Mouse (Mus musculus): ENCODE measurements around the gene Ptprt. TPM values are rescaled to one million over a fixed set of nuclear protein-coding genes. Genes with fewer than 3 reads are reported as not detected.

The Ptprt gene
- total RNA-seq (2021): 100 to 1,000 TPM in 1 of 2 experiments, 10 to 100 TPM in 1; 93.5 to 101 TPM

GRCm38 (mm10) chr2:162660941-162661386 lies at the start of gene Ptprt:
Ptprt (minus strand) TSS chr2:162661147.
- peak in 1 of 2 experiments; percentile 71 for DNase-seq (ENCODE audit: extremely low spot score in 1 of 2, low spot score in 2 of 2)
- intact Hi-C loops (cut with DNase I): loop anchor here (2.0 to 5.0 kb wide), 3 partner anchors 251 to 999 kb away; no protein-coding TSS in a partner anchor

GRCm38 (mm10) chr2:162710443-162710842 lies 49.5 kb upstream of the Ptprt start:
- no peak for DNase-seq (ENCODE audit: extremely low spot score in 1 of 2, low spot score in 2 of 2)
- intact Hi-C loops (cut with DNase I): no loop called here

GRCm38 (mm10) chr2:162699691-162700090 lies 38.7 kb upstream of the Ptprt start:
- DNase-seq (ENCODE audit: extremely low spot score in 1 of 2, low spot score in 2 of 2): no peak
- intact Hi-C loops (cut with DNase I): no loop called here

GRCm38 (mm10) chr2:162699036-162699435 lies 38.1 kb upstream of the Ptprt start:
- no peak for DNase-seq (ENCODE audit: extremely low spot score in 1 of 2, low spot score in 2 of 2)

GRCm38 (mm10) chr2:162698068-162698467 lies 37.1 kb upstream of the Ptprt start:
- no peak for DNase-seq (ENCODE audit: extremely low spot score in 1 of 2, low spot score in 2 of 2)

More at GRCm38 (mm10) chr2:162699036-162699435, 38.1 kb upstream of the Ptprt start:
- intact Hi-C loops (cut with DNase I): no loop called here

DNA sequence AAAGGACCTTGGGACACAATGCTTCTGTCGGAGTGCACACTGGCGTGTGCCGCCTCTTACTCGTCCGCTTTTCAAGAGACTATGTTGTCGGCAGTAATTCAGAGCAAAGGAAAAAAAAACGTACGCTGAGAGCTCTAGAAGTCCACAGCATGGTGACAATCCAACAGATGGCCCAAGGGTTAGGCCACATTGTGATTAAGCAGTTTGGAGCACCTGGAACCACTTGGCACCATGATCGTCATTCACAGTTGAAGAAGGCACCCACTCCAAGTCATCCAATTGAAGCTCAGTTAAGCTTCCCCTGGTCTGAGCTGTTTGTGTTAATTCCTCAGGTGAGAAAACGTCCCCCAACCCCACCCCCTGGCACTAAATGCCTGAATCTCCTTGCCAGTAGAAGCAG lies 36.2 kb upstream of the Ptprt start:
- intact Hi-C loops (cut with DNase I): no loop called here

More at GRCm38 (mm10) chr2:162698068-162698467, 37.1 kb upstream of the Ptprt start:
- intact Hi-C loops (cut with DNase I): no loop called here

DNA sequence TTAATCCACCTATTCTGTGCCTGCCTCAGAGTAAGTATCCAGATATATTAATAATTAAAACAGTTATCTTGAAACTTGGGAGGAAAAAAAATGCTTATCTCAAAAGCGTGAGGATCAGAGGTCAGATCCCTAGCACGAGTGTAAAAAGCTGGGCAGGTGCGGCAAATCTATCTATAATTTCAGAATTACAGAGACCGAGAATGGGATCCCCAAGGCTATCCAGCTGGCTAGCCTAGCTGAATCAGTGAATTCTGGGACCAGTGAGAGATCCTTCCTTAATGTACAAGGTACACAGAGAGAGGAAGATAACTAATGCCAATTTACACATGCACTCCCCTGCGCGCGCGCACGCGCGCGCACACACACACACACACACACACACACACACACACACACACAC lies 31.2 kb upstream of the Ptprt start:
- intact Hi-C loops (cut with DNase I): no loop called here
- no peak for DNase-seq (ENCODE audit: extremely low spot score in 1 of 2, low spot score in 2 of 2)

More for the DNA sequence above, 36.2 kb upstream of the Ptprt start:
- DNase-seq (ENCODE audit: extremely low spot score in 1 of 2, low spot score in 2 of 2): no peak

DNA sequence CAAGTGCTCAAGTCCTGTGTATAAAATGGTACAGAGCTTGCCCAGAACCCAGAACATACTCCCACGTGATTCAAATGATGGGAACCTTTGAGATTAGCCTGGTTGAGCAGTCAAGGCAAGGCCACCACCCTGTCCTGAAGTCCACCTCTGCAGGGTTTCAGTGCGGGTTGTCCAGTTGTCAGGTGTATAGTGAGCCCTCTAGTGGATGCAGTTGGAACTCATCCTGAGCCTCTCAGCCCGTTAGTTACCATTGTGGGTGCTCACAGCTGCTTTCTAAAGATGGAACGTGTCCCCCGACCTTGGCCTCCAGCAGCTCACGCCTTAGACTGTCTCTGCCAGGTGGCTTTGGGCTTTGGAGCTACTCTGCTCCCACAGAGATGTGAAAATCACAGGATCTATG lies 21.7 kb upstream of the Ptprt start:
- intact Hi-C loops (cut with DNase I): no loop called here
- DNase-seq (ENCODE audit: extremely low spot score in 1 of 2, low spot score in 2 of 2): no peak

DNA sequence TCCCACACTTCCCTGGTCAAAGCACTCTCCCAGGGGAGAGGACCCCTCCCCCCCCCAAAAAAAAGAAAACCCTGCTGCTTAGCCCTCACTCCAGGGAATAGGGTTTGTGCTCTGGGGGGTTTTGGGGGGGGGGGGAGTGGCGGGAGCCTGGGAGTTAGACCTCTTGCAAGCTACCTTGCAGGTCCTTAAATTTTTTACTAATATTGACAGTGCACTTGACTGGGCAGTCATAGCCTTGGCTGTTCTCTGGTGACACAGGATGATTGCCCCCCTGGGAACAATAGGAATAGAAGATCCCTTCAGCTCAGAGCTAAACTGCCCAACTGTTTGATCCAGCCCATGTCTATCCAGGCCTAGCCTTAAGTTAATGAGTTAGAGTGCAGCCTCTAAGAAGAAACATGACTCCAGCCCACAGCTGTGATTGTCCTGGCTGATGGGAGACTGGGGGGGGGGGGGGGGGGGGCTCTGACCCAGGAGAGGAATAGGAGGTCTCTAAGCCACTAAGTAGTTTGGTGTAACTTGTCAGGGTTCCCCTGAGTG lies 1.6 kb upstream of the Ptprt start:
- no peak for DNase-seq (ENCODE audit: extremely low spot score in 1 of 2, low spot score in 2 of 2)
- intact Hi-C loops (cut with DNase I): loop anchor here (5.0 kb wide), 2 partner anchors 250 to 1000 kb away; no protein-coding TSS in a partner anchor

GRCm38 (mm10) chr2:162661733-162662132 lies 786 bp upstream of the Ptprt start:
- DNase-seq (ENCODE audit: extremely low spot score in 1 of 2, low spot score in 2 of 2): no peak
- intact Hi-C loops (cut with DNase I): loop anchor here (2.0 to 5.0 kb wide), 3 partner anchors 251 to 999 kb away; no protein-coding TSS in a partner anchor

GRCm38 (mm10) chr2:162660231-162660940 lies 561 bp downstream of the Ptprt start:
- DNase-seq (ENCODE audit: extremely low spot score in 1 of 2, low spot score in 2 of 2): peak in 1 of 2 experiments; percentile 50
- intact Hi-C loops (cut with DNase I): loop anchor here (2.0 to 5.0 kb wide), 3 partner anchors 252 to 998 kb away; no protein-coding TSS in a partner anchor

GRCm38 (mm10) chr2:162658997-162659396 lies 1.9 kb downstream of the Ptprt start:
- intact Hi-C loops (cut with DNase I): no loop called here
- DNase-seq (ENCODE audit: extremely low spot score in 1 of 2, low spot score in 2 of 2): peak; percentile 84 to 91

- DNase-seq (ENCODE audit: extremely low spot score in 1 of 2, low spot score in 2 of 2): no peak
- intact Hi-C loops (cut with DNase I): no loop called here
These were observed 3.4 kb downstream of the Ptprt start for GRCm38 (mm10) chr2:162657541-162657940.

GRCm38 (mm10) chr2:162654416-162654815 lies 6.5 kb downstream of the Ptprt start:
- intact Hi-C loops (cut with DNase I): no loop called here
- no peak for DNase-seq (ENCODE audit: extremely low spot score in 1 of 2, low spot score in 2 of 2)

DNA sequence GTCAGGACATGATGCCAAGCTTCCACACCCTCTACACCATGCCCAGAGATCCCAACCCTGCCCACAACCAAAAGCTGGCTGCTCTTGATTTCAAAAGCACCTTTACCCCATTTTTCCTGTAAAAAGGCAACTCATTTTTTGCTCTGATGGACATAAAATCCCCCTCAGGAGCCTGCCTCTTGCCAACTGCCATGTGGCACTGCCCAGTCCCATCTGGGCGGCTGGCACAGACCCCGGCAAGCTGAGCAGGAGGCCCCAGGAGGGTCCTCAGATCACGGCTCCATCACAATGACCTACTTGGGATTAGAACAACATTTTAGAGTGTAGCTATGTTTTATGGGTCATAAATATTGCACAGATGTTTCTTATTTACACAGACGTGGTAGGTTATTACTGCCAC lies 22.3 kb downstream of the Ptprt start:
- no peak for DNase-seq (ENCODE audit: extremely low spot score in 1 of 2, low spot score in 2 of 2)

GRCm38 (mm10) chr2:162637537-162637936 lies 23.4 kb downstream of the Ptprt start:
- DNase-seq (ENCODE audit: extremely low spot score in 1 of 2, low spot score in 2 of 2): no peak
- intact Hi-C loops (cut with DNase I): no loop called here

More for the DNA sequence above, 22.3 kb downstream of the Ptprt start:
- intact Hi-C loops (cut with DNase I): no loop called here

GRCm38 (mm10) chr2:162636387-162637009 lies 24.4 kb downstream of the Ptprt start:
- intact Hi-C loops (cut with DNase I): no loop called here
- peak; percentile 48 to 68 for DNase-seq (ENCODE audit: extremely low spot score in 1 of 2, low spot score in 2 of 2)

DNA sequence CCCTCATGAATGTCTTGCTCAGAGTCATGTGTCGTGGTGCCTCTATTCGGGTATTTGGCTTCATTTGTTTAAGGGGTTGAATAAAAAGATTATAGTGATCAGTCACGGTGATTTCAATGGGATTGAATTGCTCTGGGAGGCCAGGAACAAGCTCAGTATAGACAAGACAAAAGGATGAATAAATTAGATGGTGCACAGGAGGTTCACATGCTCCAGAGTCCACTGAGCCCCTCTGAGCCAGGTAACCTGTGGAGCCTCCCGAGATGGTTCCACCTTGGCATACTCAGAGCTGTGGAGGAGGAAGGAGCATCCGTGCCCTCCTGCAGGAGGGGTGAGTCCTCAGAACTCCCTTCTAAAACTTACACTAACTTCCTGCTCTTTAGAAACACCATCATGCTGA lies 26.0 kb downstream of the Ptprt start:
- no peak for DNase-seq (ENCODE audit: extremely low spot score in 1 of 2, low spot score in 2 of 2)
- intact Hi-C loops (cut with DNase I): no loop called here

DNA sequence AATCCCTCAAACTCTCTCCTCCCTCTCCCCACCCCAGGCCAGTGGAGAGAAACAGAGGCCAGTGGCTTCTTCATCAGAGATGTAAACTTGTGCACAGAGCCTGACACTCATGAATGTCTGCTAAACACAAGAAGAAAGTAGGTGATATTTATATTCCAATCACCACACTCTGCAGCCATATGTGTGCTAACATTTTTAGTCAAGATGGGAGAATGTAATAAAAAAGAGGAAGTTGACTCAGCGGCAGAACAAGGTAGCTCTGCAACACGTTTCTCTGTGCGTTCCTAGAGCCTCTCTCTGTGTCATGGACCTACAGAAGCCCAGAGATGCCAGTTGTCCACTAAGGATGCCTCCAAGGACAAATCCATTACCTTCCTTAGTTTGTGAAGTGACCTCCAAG lies 34.9 kb downstream of the Ptprt start:
- DNase-seq (ENCODE audit: extremely low spot score in 1 of 2, low spot score in 2 of 2): no peak
- intact Hi-C loops (cut with DNase I): no loop called here

DNA sequence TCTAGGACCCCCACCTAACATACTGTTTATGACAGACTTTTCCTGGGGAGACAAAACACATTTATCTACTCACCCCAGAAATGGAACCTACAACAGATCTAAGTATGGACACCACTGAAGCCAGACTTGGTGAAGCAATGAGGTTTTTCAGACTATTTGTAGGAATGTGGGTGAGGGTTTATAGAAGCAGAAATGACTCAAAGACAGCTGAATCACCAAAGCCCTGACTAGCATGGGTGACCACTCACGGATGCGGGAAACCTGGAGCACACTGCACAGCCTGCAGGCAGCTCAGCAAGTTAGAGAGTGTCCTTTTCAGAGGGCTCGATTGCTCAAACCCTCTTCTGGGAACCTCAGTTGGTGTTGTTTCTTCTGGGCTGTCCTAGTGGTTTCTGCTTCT lies 36.2 kb downstream of the Ptprt start:
- intact Hi-C loops (cut with DNase I): no loop called here
- no peak for DNase-seq (ENCODE audit: extremely low spot score in 1 of 2, low spot score in 2 of 2)

Measured in left cerebral cortex, postnatal 10 days (tissue).